Mouse (Mus musculus) limb, embryonic 11.5 days (tissue): Measurements from ENCODE around the gene Tspan14. TPM values are rescaled to one million over a fixed set of nuclear protein-coding genes. Genes with fewer than 3 reads are reported as not detected.

Experiments used
- ATAC-seq: fragments of 200-750 bp; cut with Nextera tagmentation; 2 replicates; pipeline ENCODE4 v1.8.0; 2017; ENCODE audit warnings: low read depth; ENCODE audit not compliant: insufficient number of reproducible peaks, low FRiP score, low TSS enrichment
- DNase-seq: peaks from one replicate; pipeline ENCODE4 v3.0.0-alpha.2; 2015; ENCODE audit warnings: low spot score
- H3K27ac ChIP-seq: fragments of 300-500 bp; sonication (generic); replicated peaks from 2 replicates; pipeline ENCODE4 v1.5.1; 2014; ENCODE audit warnings: low read depth, mild to moderate bottlenecking, low read length
- H3K27me3 ChIP-seq: fragments of 300-500 bp; sonication (generic); 2 replicates; pipeline ENCODE4 v1.6.1; 2014; ENCODE audit warnings: mild to moderate bottlenecking, low read length, mixed read lengths; ENCODE audit not compliant: control insufficient read depth, insufficient read depth
- H3K36me3 ChIP-seq: fragments of 300-500 bp; sonication (generic); 2 replicates; pipeline ENCODE4 v1.6.1; 2014; ENCODE audit warnings: mild to moderate bottlenecking, low read length, moderate library complexity, mixed read lengths; ENCODE audit not compliant: control insufficient read depth, insufficient read depth
- H3K4me1 ChIP-seq: fragments of 300-500 bp; sonication (generic); 2 replicates; pipeline ENCODE4 v1.6.1; 2014; ENCODE audit warnings: low read length, mixed read lengths; ENCODE audit not compliant: control insufficient read depth, insufficient read depth
- H3K4me2 ChIP-seq: fragments of 300-500 bp; sonication (generic); 2 replicates; pipeline ENCODE4 v1.6.1; 2014; ENCODE audit warnings: low read depth, mild to moderate bottlenecking, moderate library complexity; ENCODE audit not compliant: severe bottlenecking
- H3K4me3 ChIP-seq: fragments of 300-500 bp; sonication (generic); 2 replicates; pipeline ENCODE4 v1.5.1; 2014; ENCODE audit warnings: low read depth, low read length
- H3K9ac ChIP-seq: fragments of 300-500 bp; sonication (generic); 2 replicates; pipeline ENCODE4 v1.6.1; 2014; ENCODE audit warnings: mild to moderate bottlenecking, low read length
- H3K9me3 ChIP-seq: fragments of 300-500 bp; sonication (generic); 2 replicates; pipeline ENCODE4 v1.6.1; 2016; ENCODE audit warnings: low read length; ENCODE audit not compliant: control insufficient read depth
- WGBS: fragments of 180-500 bp; shearing (Covaris S2); extraction: QIAGEN DNeasy Blood & Tissue Kit; methylation state at CpG from one replicate; pipeline ENCODE4 v1.1.7; 2014; 5-methylcytosine and 5-hydroxymethylcytosine counted together
- polyA plus RNA-seq: library from polyadenylated mRNA; unstranded; fragments of >200 nt; fragmentation: Nextera tagmentation; extraction: Ambion mirVana; gene quantifications from 2 replicates; pipeline ENCODE4 v1.2.1, GENCODE M21; 2014

Gene Tspan14
- polyA plus RNA-seq, 1 experiment from 2014 or later = 87.0 TPM

- DNase-seq (no peak), ATAC-seq (no peak)
- peaks cover 48% of the 10 kb centered on the region for H3K4me1 ChIP-seq
- 53% methylated on average over 3 of the region's 3 CpGs for WGBS
- H3K9ac ChIP-seq = no peak overlapping the region
- no peak overlapping the region for H3K4me2 ChIP-seq
- no peaks in the 10 kb centered on the region for H3K27me3 ChIP-seq
- H3K9me3 ChIP-seq = no peaks in the 10 kb centered on the region
- no peak overlapping the region for H3K27ac ChIP-seq
- H3K4me3 ChIP-seq = no peak overlapping the region
- no peaks in the 10 kb centered on the region for H3K36me3 ChIP-seq
Measured at GRCm38 (mm10) chr14:40959586-40959985, 7.0 kb downstream of the Tspan14 start.

GRCm38 (mm10) chr14:40958986-40959381, 7.6 kb downstream of the Tspan14 start:
- H3K9me3 ChIP-seq = no peaks in the 10 kb centered on the region
- H3K4me3 ChIP-seq = no peak overlapping the region
- peaks cover 48% of the 10 kb centered on the region for H3K4me1 ChIP-seq
- ATAC-seq (no peak), DNase-seq (no peak)
- no peaks in the 10 kb centered on the region for H3K27me3 ChIP-seq
- H3K36me3 ChIP-seq = no peaks in the 10 kb centered on the region
- 48% methylated on average over 2 of the region's 2 CpGs for WGBS
- H3K27ac ChIP-seq = no peak overlapping the region
- H3K9ac ChIP-seq = no peak overlapping the region
- H3K4me2 ChIP-seq = no peak overlapping the region

GRCm38 (mm10) chr14:40958083-40958985, 8.3 kb downstream of the Tspan14 start:
- Histone ChIP-seq H3K4me1 (peaks cover 49% of the 10 kb centered on the region), H3K4me3 (no peak overlapping the region), H3K36me3 (no peaks in the 10 kb centered on the region), H3K9me3 (no peaks in the 10 kb centered on the region), H3K9ac (no peak overlapping the region), H3K27me3 (no peaks in the 10 kb centered on the region), H3K27ac (no peak overlapping the region), H3K4me2 (no peak overlapping the region)
- DNase-seq = no peak
- ATAC-seq = no peak
- 45% methylated on average over 4 of the region's 4 CpGs for WGBS

- Histone ChIP-seq H3K4me3 (no peak overlapping the region), H3K27ac (no peak overlapping the region), H3K9me3 (no peaks in the 10 kb centered on the region), H3K27me3 (no peaks in the 10 kb centered on the region), H3K36me3 (no peaks in the 10 kb centered on the region), H3K4me2 (no peak overlapping the region), H3K9ac (no peak overlapping the region), H3K4me1 (peaks cover 56% of the 10 kb centered on the region)
- ATAC-seq = no peak
- DNase-seq = no peak
- WGBS = 56% methylated on average over 3 of the region's 3 CpGs
Measured at GRCm38 (mm10) chr14:40957607-40958006, 9.0 kb downstream of the Tspan14 start.

- Histone ChIP-seq H3K36me3 (no peaks in the 10 kb centered on the region), H3K4me3 (no peak overlapping the region), H3K27me3 (no peaks in the 10 kb centered on the region), H3K4me1 (peaks cover 56% of the 10 kb centered on the region), H3K9me3 (no peaks in the 10 kb centered on the region), H3K9ac (peak overlapping the region; percentile 0; the same call in 1 of the 2 replicates), H3K4me2 (peak overlapping the region; percentile 11; the same call in 1 of the 2 replicates), H3K27ac (peak overlapping the region; percentile 86)
- ATAC-seq = peak; percentile 80
- DNase-seq = peak; percentile 74
- 36% methylated on average over 13 of the region's 13 CpGs for WGBS
Measured at GRCm38 (mm10) chr14:40956252-40957146, 10.1 kb downstream of the Tspan14 start.

- H3K36me3 ChIP-seq = no peaks in the 10 kb centered on the region
- peak overlapping the region; percentile 86 for H3K27ac ChIP-seq
- WGBS = 34% methylated on average over 10 of the region's 10 CpGs
- peak overlapping the region; percentile 0; the same call in 1 of the 2 replicates for H3K9ac ChIP-seq
- H3K4me3 ChIP-seq = no peak overlapping the region
- H3K4me1 ChIP-seq = peaks cover 56% of the 10 kb centered on the region
- no peaks in the 10 kb centered on the region for H3K27me3 ChIP-seq
- H3K9me3 ChIP-seq = no peaks in the 10 kb centered on the region
- H3K4me2 ChIP-seq = peak overlapping the region; percentile 11; the same call in 1 of the 2 replicates
- no peak; the same call in 1 of the 2 replicates for ATAC-seq
- DNase-seq = no peak
Measured at GRCm38 (mm10) chr14:40955596-40956251, 10.9 kb downstream of the Tspan14 start.

- no peak overlapping the region for H3K4me2 ChIP-seq
- H3K27ac ChIP-seq = no peak overlapping the region
- ATAC-seq (no peak), DNase-seq (no peak)
- H3K27me3 ChIP-seq = no peaks in the 10 kb centered on the region
- H3K36me3 ChIP-seq = no peaks in the 10 kb centered on the region
- no peak overlapping the region for H3K4me3 ChIP-seq
- peaks cover 54% of the 10 kb centered on the region for H3K4me1 ChIP-seq
- no peak overlapping the region for H3K9ac ChIP-seq
- no peaks in the 10 kb centered on the region for H3K9me3 ChIP-seq
- WGBS = 60% methylated on average over 1 of the region's 1 CpGs
Measured at GRCm38 (mm10) chr14:40955146-40955545, 11.5 kb downstream of the Tspan14 start.

- WGBS = 39% methylated on average over 5 of the region's 5 CpGs
- ATAC-seq (no peak), DNase-seq (no peak)
- Histone ChIP-seq H3K4me3 (no peak overlapping the region), H3K4me1 (peaks cover 48% of the 10 kb centered on the region), H3K9me3 (no peaks in the 10 kb centered on the region), H3K27ac (no peak overlapping the region), H3K27me3 (no peaks in the 10 kb centered on the region), H3K4me2 (no peak overlapping the region), H3K9ac (no peak overlapping the region), H3K36me3 (no peaks in the 10 kb centered on the region)
Measured at GRCm38 (mm10) chr14:40953381-40953780, 13.2 kb downstream of the Tspan14 start.
